Mouse (Mus musculus): ENCODE measurements around the gene Rora.

DNA sequence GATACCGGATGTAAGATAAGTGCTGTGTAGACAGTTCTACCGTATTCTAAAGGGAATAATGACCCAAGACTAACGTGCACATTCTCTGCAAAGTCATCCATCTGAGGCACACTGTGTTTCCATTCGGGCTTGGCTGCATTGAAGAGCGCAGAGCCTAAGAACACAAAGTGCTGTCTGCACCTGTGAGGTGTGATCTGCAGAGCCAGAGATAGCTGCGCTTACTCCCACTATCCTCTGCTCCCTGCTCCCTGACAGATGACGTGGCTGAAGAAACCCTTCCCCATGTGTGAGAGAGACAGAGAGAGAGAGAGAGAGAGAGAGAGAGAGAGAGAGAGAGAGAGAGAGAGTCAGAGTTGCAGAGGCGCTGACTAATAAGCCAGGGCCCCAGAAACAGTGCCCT, 392.3 kb downstream of the Rora start:
- no peak for TF ChIP-seq CTCF (IDR thresholded peaks at IDR 0.05; ENCODE audit: control insufficient read depth, insufficient read depth, low read length)
- TF ChIP-seq POLR2A (IDR thresholded peaks at IDR 0.05; ENCODE audit: borderline replicate concordance, control insufficient read depth, low read depth, low read length): no peak
